Mouse (Mus musculus): ENCODE measurements around the gene Ctr9.

Gene Ctr9

DNA sequence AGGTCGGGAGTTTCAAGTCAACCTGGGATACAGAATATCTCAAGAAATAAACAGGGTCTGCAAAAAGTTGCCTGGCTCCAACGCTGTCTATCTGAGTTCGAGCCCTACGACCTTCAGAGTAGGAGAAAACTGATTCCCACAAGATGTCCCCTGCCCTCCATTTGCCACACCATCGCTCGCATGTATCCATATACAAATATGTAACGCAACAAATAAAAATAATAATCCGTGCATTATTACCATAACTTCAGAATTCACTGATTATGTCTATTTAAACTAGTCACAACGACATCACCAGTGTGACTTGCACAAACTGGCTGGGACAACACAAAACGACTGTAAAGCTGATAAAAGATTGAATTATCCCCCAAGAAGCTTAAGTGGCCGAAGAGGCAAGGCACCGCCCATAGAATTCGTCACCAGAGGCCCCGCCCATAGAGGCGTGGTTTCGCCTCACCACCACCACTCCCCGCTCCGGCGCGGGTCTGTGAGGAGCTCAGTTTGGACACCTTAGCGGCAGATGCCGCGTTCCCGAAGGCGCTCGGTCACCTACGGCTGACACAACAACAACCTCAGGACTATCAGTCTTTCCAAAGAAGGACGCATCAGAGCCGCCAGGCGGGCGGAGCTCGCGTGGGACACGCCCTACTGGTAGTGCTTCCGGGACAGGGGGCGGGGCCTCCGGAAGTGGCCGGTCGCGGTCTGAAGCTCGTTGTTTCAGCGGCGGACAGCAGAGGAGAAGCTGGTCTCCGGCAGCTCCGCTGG is at the start of gene Ctr9:
TSS of gene Ctr9 (plus strand) at position 671 of the 765 bp plus-strand sequence.
- peak; percentile 90 for DNase-seq

DNA sequence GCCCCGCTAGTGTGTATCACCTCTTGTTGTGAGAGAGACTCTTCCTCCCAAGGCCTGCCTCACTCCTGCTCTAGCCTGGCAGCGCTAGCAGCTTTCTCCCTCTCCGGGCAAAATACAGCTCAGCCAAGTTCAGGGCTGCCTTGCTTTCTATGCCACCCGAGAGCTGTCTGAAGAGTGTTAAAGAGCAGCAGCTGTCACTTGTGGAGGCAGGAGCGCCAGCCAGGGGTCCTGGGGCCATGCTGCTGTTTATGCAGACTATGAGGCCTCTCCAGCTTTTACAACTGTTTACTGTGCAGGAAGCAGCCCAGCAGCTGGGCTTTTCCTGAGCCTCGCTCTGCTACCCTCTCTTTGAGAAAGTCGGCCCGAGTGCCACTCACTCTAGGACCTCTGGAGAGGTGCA is 47.7 kb upstream of the Ctr9 start:
- peak; percentile 14 for DNase-seq

DNA sequence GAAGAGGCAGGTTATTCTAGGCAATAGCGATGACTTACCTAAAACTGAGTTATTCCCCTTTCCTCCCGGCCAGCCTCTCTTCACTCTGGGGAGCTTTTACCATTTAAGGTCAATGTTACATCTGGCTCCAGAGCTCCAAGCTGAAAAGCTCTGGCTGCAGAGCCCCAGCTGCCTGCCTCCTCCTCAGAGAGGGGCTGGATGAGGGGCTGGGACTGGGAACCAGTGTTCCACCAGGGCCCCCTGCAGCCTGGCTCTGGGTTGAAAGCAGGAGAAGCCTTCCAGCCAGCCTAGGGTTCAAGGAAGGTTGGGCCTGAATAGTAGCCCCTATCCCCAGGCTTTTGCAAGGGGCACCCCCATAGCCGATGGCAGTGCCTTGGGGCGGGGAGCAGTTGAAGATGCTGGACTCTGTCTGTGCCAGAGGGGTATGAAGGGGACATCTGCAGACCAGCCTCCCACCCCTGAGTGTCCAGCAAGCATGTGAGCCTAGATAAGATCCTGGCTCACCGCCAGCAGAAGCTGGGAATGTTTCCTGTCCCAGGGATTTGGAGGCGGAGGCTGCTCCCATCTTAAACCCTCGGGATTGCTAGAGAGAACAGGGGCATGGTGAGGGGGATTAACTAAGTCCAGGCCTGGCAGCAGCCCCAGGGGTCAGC is 46.6 kb upstream of the Ctr9 start, which contains the start of gene Mrvi1:
TSS of gene Mrvi1 (minus strand) at position 409 of the 653 bp plus-strand sequence.
- no peak for DNase-seq

DNA sequence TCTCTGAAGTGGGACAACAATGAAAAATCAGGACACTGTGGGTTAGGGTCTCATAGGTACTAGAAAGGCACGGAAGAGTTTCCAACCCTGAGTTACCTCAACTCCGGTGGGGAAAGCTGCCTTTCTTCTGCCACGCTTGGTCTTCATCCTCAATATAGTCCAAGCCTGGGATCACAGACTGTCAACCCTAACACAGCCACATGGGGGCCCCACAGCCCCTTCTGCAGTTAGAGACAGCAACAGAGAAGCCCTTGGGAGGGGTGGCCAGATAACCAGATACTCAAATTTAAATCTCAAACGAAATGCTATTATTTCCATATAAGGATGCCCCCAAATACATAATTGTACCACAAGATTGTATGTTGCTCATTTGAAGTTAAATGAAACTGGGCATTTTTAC is 46.0 kb upstream of the Ctr9 start:
- peak; percentile 46 for DNase-seq

DNA sequence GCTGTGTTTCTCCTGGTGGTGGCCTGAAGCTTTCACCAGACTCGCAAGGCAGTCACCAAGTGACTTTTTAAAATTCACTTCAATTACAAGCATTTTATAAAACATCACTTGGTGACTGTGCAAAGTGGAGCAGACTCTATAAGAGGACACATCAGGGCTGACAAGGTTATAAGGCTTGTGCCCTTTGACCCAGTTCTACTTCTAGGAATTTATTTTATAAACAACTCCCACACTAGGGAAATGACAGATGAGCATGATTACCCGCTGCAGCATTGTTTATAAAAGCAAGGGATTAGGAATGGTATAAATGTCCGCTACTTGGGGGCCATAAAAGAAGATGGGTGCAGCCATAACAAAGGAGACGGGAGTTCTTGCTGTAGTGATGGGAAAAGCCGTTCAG is 45.1 kb upstream of the Ctr9 start:
- no peak for DNase-seq

DNA sequence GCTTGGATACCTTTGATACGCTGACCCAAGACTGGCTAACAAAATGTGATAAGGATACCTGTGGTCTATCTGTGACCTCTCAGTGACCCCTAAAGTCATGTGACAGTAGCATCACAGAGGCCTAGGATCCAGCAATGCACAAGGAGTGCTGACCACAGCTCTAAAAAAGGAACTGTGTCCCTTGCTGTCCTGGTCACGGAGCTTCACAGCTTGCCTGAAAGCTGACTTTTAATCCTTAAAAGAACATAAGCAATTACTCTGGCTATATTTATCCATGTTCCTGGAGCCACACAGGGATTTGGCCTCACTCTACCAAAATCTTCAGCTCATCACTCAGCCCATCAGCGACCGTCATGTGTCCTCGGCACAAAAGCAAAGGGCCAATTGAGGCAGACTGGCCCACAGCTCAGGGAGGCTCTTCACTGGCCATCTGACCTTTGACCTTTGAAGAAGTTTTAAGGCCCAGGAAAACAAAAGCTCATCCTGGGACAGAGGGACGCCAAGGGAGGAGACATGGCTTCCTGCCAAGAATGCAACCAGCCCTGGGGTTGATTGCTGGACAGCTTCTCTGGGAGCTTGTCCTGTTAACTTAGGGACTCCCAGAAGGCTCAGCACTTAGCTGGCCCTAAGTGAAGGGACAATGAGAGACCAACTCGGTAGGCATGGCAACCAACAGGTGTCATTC is 43.0 kb upstream of the Ctr9 start:
- DNase-seq: no peak

DNA sequence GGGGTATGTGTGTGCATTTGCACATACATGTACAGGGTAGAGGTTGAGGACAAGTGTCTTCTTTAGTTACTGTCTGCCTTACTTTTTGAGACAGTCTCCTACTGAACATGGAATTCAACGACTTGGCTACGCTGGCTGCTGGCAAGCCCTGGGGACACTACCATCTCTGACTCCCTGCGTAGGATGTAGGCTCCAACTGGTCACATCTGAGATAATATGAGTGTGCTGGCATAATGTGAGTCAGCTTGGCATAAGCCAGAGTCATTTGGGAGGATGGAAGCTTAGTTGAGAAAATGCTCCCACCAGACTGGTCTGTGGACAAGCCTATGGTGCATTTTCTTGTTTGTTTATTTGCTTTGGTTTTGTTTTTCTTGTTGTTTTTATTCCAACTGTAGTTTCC is 40.7 kb upstream of the Ctr9 start:
- DNase-seq: no peak

DNA sequence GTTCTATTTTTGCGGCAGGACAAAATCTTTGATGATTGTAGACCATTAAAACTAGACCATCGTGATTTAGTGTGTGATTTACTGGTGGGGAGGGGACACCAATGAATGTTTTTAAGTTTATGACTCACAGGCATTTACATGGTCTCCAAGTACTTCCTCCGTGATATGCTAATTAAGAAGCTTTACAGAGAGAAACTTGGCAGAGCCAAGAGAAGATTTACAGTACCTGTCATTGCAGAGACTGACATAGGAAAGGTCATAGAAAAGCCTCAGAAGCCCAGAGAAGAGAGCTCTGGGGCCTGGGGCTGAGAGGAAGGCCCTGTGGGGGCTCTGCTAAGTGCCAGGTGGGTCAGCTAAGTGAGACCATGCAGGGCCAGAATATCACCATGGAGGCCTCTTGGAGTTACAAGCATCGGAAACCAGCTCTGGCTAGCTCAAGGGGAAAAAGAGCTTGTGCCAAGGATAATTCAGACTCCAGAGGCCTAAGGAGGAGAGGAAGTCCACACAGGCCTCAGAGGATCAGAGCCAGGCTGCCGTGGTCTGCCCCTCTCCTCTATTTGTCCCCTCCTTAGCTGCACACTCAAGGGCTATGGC is 39.4 kb upstream of the Ctr9 start:
- no peak for DNase-seq

DNA sequence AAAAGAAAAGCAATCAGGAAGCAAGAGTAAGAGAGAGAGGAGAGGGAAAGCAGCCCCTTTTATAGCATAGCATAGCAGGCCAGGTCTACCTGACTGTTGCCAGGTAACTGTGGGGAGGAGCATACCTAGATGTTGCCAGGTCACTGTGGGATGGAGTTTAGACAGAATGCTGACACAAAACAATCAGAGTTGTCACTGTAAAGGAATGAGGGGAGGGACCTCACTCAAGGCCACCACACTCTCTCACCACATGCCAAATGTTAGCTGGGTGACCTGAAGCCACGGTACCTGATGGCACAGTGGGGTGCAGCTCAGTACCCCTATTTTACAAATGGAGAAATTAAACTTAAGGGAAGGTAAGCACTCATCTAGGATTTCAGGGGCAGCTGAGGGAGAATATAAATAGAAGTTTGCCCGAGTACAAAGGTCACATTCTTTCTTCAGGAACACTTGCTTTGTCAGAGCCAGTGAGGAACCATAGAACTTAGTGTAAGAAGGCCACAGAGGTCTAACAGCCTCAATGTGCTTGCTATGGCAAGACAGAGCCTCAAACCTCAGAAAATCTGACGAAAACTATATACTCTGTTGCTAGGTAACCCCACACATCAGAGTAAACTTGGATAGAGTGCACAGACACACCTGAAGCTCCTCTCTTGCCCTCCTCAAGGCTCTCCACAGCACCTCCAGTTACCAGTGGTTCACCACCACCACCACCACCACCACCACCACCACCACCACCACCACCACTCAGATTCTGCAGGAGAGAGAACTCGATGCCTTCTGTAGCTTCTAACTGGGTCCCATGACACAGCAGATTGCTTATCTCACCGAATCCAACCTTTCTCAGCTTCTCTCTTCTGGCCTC is 38.2 kb upstream of the Ctr9 start:
- DNase-seq: no peak

DNA sequence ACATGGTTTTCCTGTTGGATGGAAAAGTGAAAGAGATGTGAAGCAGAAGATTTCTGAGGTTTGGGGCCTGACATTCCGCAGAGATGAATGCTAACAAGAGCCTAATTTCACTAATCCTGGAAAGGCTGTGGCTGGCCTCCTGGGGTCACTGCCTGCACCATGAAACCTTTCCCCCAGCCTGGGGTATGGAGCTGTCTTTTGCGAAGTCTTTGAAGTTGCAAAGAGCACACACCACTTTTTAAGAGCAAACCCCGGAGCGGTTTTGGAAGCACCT is 37.6 kb upstream of the Ctr9 start:
- DNase-seq: no peak

DNA sequence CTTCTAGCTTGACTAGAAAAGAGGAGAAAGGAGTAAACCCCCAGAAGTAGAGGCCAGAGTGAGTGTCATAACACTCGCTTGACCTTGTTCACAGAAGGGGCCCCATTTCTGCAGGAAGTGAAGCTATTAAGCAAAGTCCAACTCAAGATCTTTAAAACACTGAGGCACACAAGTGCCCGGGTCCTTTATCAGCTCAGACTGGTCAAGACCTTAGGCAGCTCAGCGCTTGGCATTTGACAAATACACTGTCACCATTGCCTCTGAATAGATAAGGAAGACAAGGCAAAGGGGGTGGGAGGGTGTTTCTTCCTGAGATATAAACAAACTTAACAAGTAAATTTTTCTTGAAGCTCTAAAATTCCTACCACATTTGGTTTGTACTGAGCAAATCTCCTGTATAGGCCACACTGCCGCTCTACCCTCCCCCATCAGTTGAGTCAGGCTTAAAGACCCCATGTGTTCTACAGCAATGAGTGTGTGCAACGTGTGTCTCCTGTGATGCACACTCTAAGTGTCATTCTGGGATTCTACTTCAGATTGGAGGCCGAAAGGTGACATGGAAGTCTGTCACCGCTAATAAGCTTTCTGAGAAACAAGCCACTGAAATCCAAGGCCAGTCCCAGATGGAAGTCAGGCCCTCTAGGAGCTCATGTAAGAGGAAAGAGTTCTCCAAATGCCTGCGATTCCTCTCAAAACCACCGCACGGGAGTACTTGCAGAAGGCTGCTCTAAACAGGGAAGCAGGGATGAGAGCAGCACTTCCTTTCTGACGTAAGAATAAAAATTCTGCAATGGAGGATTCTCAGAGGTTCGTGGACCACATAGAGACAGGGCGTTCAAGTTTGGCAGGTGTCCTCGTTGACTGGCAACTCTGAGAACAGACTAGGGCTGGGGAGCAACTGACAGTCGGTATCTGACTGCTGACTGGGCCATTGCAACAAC is 29.6 kb upstream of the Ctr9 start:
- no peak for DNase-seq

DNA sequence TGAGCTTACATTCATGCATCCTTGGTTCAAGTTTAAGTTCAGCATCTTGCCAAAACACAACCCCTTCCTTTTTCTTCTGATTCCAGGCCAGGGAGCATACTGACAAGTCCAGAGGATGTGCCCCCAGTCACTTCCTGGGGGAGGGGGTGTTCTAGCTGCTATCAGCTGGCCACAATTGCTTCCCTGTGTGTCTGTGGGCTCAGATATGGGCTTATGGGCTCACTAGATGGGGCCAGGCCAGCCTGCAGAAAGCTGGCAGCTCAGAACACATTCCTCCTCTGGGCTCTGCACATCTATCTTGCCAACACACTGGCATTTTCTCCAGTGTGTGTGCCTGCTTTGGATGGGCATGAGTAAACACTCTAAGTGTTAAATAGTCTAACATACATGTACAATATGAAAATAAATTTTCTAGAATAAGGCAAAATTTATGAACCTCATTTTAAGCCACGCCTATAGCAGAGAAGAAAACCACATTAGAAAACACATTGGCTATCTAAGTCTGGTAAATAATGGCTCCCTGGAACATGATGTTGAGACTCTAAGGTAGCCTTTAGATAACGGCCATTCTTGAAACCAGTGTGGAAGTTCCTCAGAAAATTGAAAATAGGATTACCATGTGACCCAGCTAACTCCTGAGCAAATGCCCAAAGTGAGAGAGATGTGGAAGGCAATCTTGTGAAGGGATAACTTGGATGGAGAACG is 24.5 kb upstream of the Ctr9 start:
- no peak for DNase-seq

DNA sequence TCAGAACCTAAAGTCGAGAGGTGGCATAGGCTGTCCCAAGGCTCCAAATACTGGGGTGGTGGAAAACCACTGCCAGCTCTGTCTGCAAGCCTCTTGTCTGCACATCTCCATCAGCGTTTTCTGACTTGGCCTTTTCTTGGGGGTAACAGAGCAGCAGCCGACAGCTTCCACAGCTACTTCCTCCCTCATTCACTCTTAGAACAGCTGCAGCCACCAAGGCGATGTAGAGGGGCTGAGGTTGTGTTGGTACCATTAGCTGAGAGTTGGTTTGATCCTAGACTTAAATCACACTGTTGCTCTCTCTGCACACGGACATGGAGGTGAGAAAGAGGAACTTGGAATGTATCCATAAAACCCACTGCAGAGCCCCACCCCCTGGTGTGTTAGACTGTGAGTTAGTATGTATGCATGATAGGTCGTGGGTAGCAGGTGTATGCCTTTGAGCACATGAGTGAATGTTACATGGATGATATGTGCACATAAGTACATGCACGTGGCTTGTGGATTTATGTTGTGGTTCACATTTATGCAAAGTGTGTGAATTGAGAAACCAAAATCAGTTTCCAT is 14.6 kb upstream of the Ctr9 start:
- peak; percentile 11 for DNase-seq

DNA sequence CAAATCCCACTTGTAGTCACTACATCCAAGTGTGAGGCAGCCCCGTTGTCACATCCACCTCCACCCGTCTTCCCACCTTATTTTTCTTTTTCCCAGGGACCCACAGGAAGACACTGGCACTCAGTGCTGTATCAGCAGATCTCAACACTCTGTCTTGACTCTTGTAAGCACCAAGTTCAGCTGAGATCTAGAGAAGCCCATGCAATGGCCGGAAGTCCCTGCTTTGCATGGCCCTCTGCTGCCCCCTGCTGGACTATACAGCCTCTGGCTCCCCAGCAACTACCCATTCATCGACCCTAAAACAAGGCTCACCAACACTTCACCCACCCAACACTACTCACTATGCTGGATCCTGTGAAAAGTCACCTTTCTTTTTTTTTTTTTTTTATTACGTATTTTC is 13.9 kb upstream of the Ctr9 start:
- peak; percentile 91 for DNase-seq

DNA sequence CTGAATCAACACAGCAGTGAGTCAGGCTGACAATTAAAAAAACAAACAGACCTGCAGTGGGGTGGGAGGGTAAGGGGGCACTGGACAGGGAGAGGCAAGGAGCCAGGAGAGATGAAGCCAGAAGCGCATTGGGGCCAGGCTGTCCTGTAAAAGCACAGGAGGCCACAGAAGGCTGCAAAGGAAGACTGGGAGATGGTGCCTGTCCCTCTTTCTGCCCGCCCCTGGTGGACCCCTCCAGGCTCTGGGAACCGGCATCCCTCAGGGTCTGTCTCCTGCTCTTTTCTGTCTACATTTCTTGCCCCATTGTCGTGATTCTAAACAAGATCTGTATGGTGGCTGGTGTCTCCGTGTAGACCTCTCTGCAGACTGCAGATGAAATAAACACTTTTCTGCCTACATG is 13.0 kb upstream of the Ctr9 start:
- DNase-seq: no peak

DNA sequence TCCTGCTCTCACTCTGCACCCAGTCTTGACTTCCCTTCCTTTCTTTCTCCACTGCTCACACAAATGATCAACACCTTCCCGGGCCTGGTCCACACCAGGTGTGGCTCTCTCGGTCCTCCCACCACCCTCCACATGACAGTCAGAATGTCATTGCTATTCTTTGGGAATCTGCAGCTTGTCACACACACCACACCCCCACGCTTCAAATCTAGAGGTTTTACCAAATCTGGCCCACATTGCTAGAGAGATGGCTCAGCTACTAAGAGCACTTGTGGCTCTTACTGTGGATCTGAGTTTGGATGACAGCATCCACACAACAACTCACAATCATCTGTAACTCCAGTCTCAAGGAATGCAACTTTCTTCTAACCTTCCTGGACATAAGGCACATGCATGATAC is 11.8 kb upstream of the Ctr9 start:
- DNase-seq: no peak

DNA sequence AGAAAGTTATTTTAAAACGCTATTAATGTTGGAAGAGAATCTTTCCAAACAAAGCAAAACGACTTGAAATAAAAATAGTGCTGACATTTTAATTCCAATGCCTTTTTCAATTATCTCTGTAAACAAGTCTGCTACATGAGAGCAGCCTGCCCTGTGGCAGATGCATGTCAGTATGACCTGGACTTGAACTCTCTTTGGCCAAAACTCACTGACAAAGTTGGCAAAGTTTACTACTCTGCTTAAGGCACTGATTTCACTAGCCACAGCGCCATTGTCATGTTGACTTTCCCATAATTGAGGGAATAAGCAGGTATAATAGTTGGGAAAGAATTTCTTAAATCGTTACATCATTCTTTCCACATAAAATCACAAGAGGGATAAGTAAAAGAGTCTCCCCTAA is 7.9 kb upstream of the Ctr9 start:
- no peak for DNase-seq

DNA sequence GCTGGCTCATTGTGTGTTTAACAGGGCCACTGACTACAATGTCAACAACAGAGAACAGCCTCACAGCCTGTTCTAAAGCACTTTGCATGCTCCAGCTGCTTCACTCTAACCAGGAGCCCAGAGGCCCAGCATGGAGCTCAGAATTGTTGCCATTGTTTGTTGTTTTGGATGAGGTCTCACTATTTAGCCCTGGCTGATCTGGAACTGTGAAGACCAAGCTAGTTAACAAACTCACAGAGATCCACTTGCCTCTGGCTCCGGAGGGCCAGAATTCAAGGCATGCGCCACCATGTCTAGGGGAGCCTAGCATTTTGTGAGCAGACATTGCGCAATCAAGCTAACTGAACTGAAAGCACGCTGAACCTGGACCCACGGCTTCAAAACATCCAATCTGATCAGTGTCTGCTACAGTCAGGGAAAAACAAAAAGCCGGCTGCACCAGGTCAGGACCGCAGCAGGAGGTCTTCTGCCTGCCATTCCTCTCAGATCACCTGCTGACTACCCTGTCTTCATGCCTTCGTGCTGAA is 4.6 kb upstream of the Ctr9 start:
- no peak for DNase-seq

DNA sequence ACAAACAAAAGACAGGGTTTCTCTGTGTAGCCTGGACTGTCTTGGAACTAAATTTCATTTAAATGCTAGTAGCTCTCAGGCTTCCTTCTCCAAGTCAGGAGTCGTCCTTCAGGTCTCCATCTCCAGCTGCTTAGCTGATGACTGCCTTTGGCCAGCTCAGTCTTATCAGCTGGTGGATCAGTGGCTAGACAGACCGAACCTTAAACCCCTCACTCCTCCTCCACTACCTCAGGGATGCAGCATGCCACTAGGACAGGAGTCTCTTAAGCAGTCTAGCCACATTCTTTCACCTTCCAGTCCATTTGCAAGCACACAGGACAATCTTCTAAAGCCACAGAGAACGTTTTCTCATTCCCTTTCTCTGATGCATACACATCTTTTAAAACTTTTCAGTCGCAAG is 3.8 kb upstream of the Ctr9 start:
- no peak for DNase-seq

DNA sequence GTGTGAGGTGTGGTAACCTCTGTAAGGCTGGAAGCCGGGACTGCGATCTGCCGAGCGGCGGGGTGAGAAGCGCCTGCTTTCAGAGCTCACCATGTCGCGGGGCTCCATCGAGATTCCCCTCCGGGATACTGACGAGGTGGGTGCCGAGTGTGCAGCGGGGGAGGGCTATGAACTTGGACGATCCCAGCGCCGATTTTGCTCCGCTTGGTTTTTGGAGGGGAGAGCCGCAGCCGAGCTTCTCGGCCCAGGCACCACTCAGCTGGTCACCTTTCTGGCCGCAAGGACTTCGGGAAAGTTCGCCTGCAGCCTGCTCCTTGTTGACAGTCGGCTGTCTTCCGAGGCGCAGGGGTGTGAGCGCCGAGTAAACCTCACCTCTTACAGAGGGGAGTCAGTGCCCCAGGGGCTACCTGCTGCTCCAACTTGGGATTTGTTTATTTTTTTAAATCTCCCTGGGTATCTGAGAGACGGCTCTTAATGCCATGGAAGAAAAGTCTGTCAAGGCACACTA is 349 bp downstream of the Ctr9 start:
- no peak for DNase-seq

All from thymus, postnatal 25 days (tissue).